Mouse (Mus musculus) stomach, postnatal 0 days (tissue): ENCODE results near the gene Gm17359. TPM values are rescaled to one million over a fixed set of nuclear protein-coding genes. Genes with fewer than 3 reads are reported as not detected.
"Not testable (repeated sequence)": the region's sequence is repeated elsewhere in the genome, so short reads cannot be mapped to it uniquely, and the experiment has no call there.

Experiments used
- ATAC-seq: fragments of 200-750 bp; cut with Nextera tagmentation; 2 replicates; pipeline ENCODE4 v1.8.0; 2017; ENCODE audit not compliant: low FRiP score, low TSS enrichment
- DNase-seq: peaks from one replicate; pipeline ENCODE4 v3.0.0-alpha.2; 2016; ENCODE audit warnings: low spot score
- H3K27ac ChIP-seq: fragments of 300-500 bp; sonication (generic); replicated peaks from 2 replicates; pipeline ENCODE4 v1.5.1; 2014; ENCODE audit warnings: mild to moderate bottlenecking, control low read depth
- H3K27me3 ChIP-seq: fragments of 300-500 bp; sonication (generic); 2 replicates; pipeline ENCODE4 v1.6.1; 2014; ENCODE audit warnings: low read length; ENCODE audit not compliant: control insufficient read depth, insufficient read depth
- H3K36me3 ChIP-seq: fragments of 300-500 bp; sonication (generic); 2 replicates; pipeline ENCODE4 v1.6.1; 2014; ENCODE audit warnings: low read length, mixed read lengths; ENCODE audit not compliant: control insufficient read depth, insufficient read depth
- H3K4me1 ChIP-seq: fragments of 300-500 bp; sonication (generic); replicated peaks from 2 replicates; pipeline ENCODE4 v1.6.1; 2014; ENCODE audit warnings: antibody characterized with exemption; ENCODE audit not compliant: control insufficient read depth, insufficient read depth
- H3K4me2 ChIP-seq: fragments of 300-500 bp; sonication (generic); replicated peaks from 2 replicates; pipeline ENCODE4 v1.6.1; 2014; ENCODE audit warnings: low read depth, mild to moderate bottlenecking, control low read depth, moderate library complexity
- H3K4me3 ChIP-seq: fragments of 300-500 bp; sonication (generic); 2 replicates; pipeline ENCODE4 v1.5.1; 2014; ENCODE audit warnings: low read depth, low read length, control low read depth
- H3K9ac ChIP-seq: fragments of 300-500 bp; sonication (generic); 2 replicates; pipeline ENCODE4 v1.6.1; 2014; ENCODE audit warnings: mild to moderate bottlenecking, low read length, control low read depth, mixed read lengths
- H3K9me3 ChIP-seq: fragments of 300-500 bp; sonication (generic); 2 replicates; pipeline ENCODE4 v1.6.1; 2016; ENCODE audit warnings: low read length; ENCODE audit not compliant: control insufficient read depth
- CTCF ChIP-seq: IDR thresholded peaks from 2 replicates; pipeline ENCODE4 v1.5.1; 2016; ENCODE audit warnings: antibody characterized with exemption, low read depth, mild to moderate bottlenecking, moderate library complexity
- EP300 ChIP-seq: optimal IDR thresholded peaks from 2 replicates; pipeline ENCODE3; 2016; ENCODE audit warnings: antibody characterized with exemption
- WGBS: fragments of 180-500 bp; shearing (Covaris S2); extraction: QIAGEN DNeasy Blood & Tissue Kit; methylation state at CpG from one replicate; pipeline ENCODE4 v1.1.7; 2014; 5-methylcytosine and 5-hydroxymethylcytosine counted together
- polyA plus RNA-seq: library from polyadenylated mRNA; unstranded; fragments of >200 nt; fragmentation: Nextera tagmentation; extraction: Ambion mirVana; gene quantifications from 2 replicates; pipeline ENCODE4 v1.2.1, GENCODE M21; 2015

The Gm17359 gene
- polyA plus RNA-seq, 1 experiment from 2014 or later: not detected

GRCm38 (mm10) chr3:79443850-79444249, 107.4 kb downstream of the Gm17359 start:
- ATAC-seq: no peak
- no peak overlapping the region for H3K4me2 ChIP-seq
- H3K4me3 ChIP-seq: no peak overlapping the region
- H3K9ac ChIP-seq: no peak overlapping the region
- no peaks in the 10 kb centered on the region for H3K36me3 ChIP-seq
- H3K27me3 ChIP-seq: no peaks in the 10 kb centered on the region
- TF ChIP-seq EP300: no peak
- TF ChIP-seq CTCF: peak; percentile 9; the same call in 1 of the 2 replicates
- no peak overlapping the region for H3K27ac ChIP-seq
- WGBS: 63% methylated on average over 4 of the region's 4 CpGs
- no peaks in the 10 kb centered on the region for H3K4me1 ChIP-seq
- no peaks in the 10 kb centered on the region; the same call in 1 of the 2 replicates for H3K9me3 ChIP-seq
- DNase-seq: no peak

- TF ChIP-seq CTCF: no peak
- TF ChIP-seq EP300: no peak
Observed at GRCm38 (mm10) chr3:79445041-79445440, 108.6 kb downstream of the Gm17359 start.

GRCm38 (mm10) chr3:79446124-79446523, 109.7 kb downstream of the Gm17359 start:
- Histone ChIP-seq H3K27me3 (no peaks in the 10 kb centered on the region), H3K4me2 (no peak overlapping the region), H3K27ac (no peak overlapping the region), H3K36me3 (no peaks in the 10 kb centered on the region), H3K4me1 (no peaks in the 10 kb centered on the region), H3K9me3 (no peaks in the 10 kb centered on the region; the same call in 1 of the 2 replicates), H3K9ac (no peak overlapping the region), H3K4me3 (no peak overlapping the region)
- no peak for ATAC-seq
- no peak for DNase-seq
- WGBS: 89% methylated on average over 4 of the region's 4 CpGs
- no peak for TF ChIP-seq EP300
- no peak for TF ChIP-seq CTCF

More at GRCm38 (mm10) chr3:79445041-79445440, 108.6 kb downstream of the Gm17359 start:
- Histone ChIP-seq H3K9me3 (no peaks in the 10 kb centered on the region; the same call in 1 of the 2 replicates), H3K36me3 (no peaks in the 10 kb centered on the region), H3K27ac (no peak overlapping the region), H3K4me2 (no peak overlapping the region), H3K4me3 (no peak overlapping the region), H3K4me1 (no peaks in the 10 kb centered on the region), H3K27me3 (no peaks in the 10 kb centered on the region), H3K9ac (no peak overlapping the region)
- no peak for DNase-seq
- ATAC-seq: no peak
- 67% methylated on average over 8 of the region's 8 CpGs for WGBS

DNA sequence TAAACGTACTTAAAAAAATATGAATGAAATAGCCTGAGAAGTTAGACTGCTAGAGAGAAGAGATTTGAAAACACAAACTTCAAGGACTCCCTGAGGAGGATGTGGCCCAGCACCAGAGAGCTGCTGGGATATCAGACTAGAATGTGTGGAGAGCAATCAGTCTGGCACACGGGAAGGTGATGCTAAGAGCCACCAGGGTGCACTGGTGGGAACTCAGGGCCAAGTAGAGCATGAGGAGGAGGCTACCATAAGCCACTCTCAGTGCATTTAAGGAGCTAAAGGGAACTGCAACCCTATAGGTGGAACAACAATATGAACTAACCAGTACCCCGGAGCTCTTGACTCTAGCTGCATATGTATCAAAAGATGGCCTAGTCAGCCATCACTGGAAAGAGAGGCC, 110.2 kb downstream of the Gm17359 start:
- H3K4me3 ChIP-seq, H3K27ac ChIP-seq, H3K9ac ChIP-seq, H3K4me1 ChIP-seq, H3K4me2 ChIP-seq, H3K36me3 ChIP-seq, H3K27me3 ChIP-seq, H3K9me3 ChIP-seq, ATAC-seq, DNase-seq: not testable (repeated sequence)
- 88% methylated on average over 3 of the region's 3 CpGs for WGBS
- 0 out of 2 replicates have a peak, but pooled peaks have one; percentile 13 for TF ChIP-seq CTCF

DNA sequence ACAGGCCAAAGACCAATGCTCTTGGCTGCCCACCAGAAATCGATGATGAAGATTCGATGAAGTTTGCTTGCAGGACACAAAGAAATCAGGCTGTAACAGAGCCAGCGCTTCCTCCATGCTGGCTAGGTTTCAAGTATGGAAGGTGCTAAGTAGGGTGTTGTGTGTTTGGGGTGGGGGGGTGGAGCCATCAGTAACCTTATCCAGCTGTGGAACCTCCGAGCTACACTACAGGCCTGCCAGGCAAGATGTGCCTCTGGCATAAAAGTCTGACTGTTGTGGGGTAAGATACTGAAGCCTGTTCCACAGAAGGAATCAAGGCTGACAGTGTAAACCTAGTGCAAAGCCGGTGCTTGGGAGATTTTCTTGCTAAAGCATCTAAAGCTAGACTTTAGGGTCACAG, 112.0 kb downstream of the Gm17359 start:
- WGBS: 75% methylated on average over 5 of the region's 5 CpGs
- Histone ChIP-seq H3K27me3 (no peaks in the 10 kb centered on the region), H3K4me2 (no peak overlapping the region), H3K9me3 (no peaks in the 10 kb centered on the region; the same call in 1 of the 2 replicates), H3K27ac (no peak overlapping the region), H3K4me1 (no peaks in the 10 kb centered on the region), H3K4me3 (no peak overlapping the region), H3K9ac (no peak overlapping the region), H3K36me3 (no peaks in the 10 kb centered on the region)
- ATAC-seq (no peak), DNase-seq (no peak)
- no peak for TF ChIP-seq EP300

- Histone ChIP-seq H3K27me3 (no peaks in the 10 kb centered on the region), H3K4me1 (no peaks in the 10 kb centered on the region), H3K9ac (no peak overlapping the region), H3K4me2 (no peak overlapping the region), H3K9me3 (no peaks in the 10 kb centered on the region), H3K36me3 (no peaks in the 10 kb centered on the region), H3K4me3 (no peak overlapping the region), H3K27ac (no peak overlapping the region)
- TF ChIP-seq CTCF (no peak), EP300 (no peak)
- DNase-seq: no peak
- 75% methylated on average over 7 of the region's 7 CpGs for WGBS
- no peak for ATAC-seq
Observed at GRCm38 (mm10) chr3:79449361-79449760, 112.9 kb downstream of the Gm17359 start.
